17 mouse cellular contexts compared by ENCODE assay signal in genomic region chr8:125027211-125027610, GRCm38 (mm10). TPM values are rescaled to one million over a fixed set of nuclear protein-coding genes. Genes with fewer than 3 reads are reported as not detected.
A peak's percentile ranks its signal among the peaks of the same experiment; 100 is the strongest.
DNase-seq lines count a peak whose midpoint lies in the region; ATAC-seq lines count a peak whose summit lies in the region.
"Had no signal": no experiment of that assay in that cellular context is flagged by ENCODE, and none has a peak within 500 bp of the region (broad histone marks: within the 10 kb centered on the region; RNA-seq: fewer than 3 reads in every experiment).

No protein-coding gene starts in this region.

- H3K9me3 ChIP-seq in midbrain, embryonic 13.5 days, result no peaks in the 10 kb centered on the region
- no peaks in the 10 kb centered on the region for H3K9me3 ChIP-seq in midbrain, embryonic 11.5 days (ENCODE audit: control insufficient read depth, low read length)
- no peaks in the 10 kb centered on the region for H3K9me3 ChIP-seq in hindbrain, embryonic 16.5 days (ENCODE audit: control insufficient read depth, low read length)
- H3K9me3 ChIP-seq: forebrain, embryonic 15.5 days; liver, embryonic 15.5 days had no signal

- H3K36me3 ChIP-seq in midbrain, embryonic 13.5 days, result peaks cover 80% of the 10 kb centered on the region
- peaks cover 26% of the 10 kb centered on the region for H3K36me3 ChIP-seq in midbrain, embryonic 11.5 days (ENCODE audit: control insufficient read depth, insufficient read depth, low read length)
- peaks cover 32% of the 10 kb centered on the region for H3K36me3 ChIP-seq in hindbrain, embryonic 16.5 days (ENCODE audit: control insufficient read depth, insufficient read depth, low read length)

- H3K9ac ChIP-seq in midbrain, embryonic 13.5 days (replicated peaks), result no peak overlapping the region
- H3K9ac ChIP-seq in midbrain, embryonic 11.5 days (ENCODE audit: low read length), result no peak overlapping the region
- no peak overlapping the region for H3K9ac ChIP-seq in hindbrain, embryonic 16.5 days (ENCODE audit: low read depth, low read length)
- H3K9ac ChIP-seq: forebrain, embryonic 15.5 days; liver, embryonic 15.5 days had no signal

- no peaks in the 10 kb centered on the region for H3K27me3 ChIP-seq in midbrain, embryonic 13.5 days
- H3K27me3 ChIP-seq in midbrain, embryonic 11.5 days (ENCODE audit: control insufficient read depth, insufficient read depth, low read length), result no peaks in the 10 kb centered on the region
- H3K27me3 ChIP-seq in hindbrain, embryonic 16.5 days (replicated peaks; ENCODE audit: control insufficient read depth, insufficient read depth, low read length), result no peaks in the 10 kb centered on the region
- H3K27me3 ChIP-seq: forebrain, embryonic 15.5 days; liver, embryonic 15.5 days had no signal

- H3K27ac ChIP-seq in midbrain, embryonic 13.5 days, result peak overlapping the region; percentile 47; the same call in 1 of the 2 replicates
- no peak overlapping the region for H3K27ac ChIP-seq in midbrain, embryonic 11.5 days (ENCODE audit: low read depth, low read length)
- peak overlapping the region; percentile 53; the same call in 1 of the 2 replicates for H3K27ac ChIP-seq in hindbrain, embryonic 16.5 days (ENCODE audit: low read depth, low read length)
- H3K27ac ChIP-seq: forebrain, embryonic 15.5 days; liver, embryonic 15.5 days had no signal

- WGBS in midbrain, embryonic 13.5 days, result 81% methylated on average over 3 of the region's 3 CpGs
- 88% methylated on average over 3 of the region's 3 CpGs for WGBS in midbrain, embryonic 11.5 days
- WGBS in hindbrain, embryonic 16.5 days, result 31% methylated on average over 3 of the region's 3 CpGs

- no peak for ATAC-seq in midbrain, embryonic 13.5 days
- ATAC-seq in midbrain, embryonic 11.5 days (ENCODE audit: low FRiP score), result no peak
- ATAC-seq in hindbrain, embryonic 16.5 days, result no peak; the same call in 1 of the 2 replicates
- ATAC-seq: activated CD4-positive, CD25-positive, alpha-beta regulatory T cell, adult 4 months; forebrain, embryonic 15.5 days; intestine, postnatal 0 days; midbrain, embryonic 16.5 days had no signal

- no peaks in the 10 kb centered on the region for H3K4me1 ChIP-seq in midbrain, embryonic 13.5 days (replicated peaks)
- no peaks in the 10 kb centered on the region for H3K4me1 ChIP-seq in midbrain, embryonic 11.5 days (ENCODE audit: control insufficient read depth, insufficient read depth, low read length)
- peaks cover 5% of the 10 kb centered on the region for H3K4me1 ChIP-seq in hindbrain, embryonic 16.5 days (ENCODE audit: control insufficient read depth, insufficient read depth, low read depth, low read length)
- H3K4me1 ChIP-seq: forebrain, embryonic 15.5 days had no signal

- H3K4me2 ChIP-seq in midbrain, embryonic 13.5 days (replicated peaks), result no peak overlapping the region
- no peak overlapping the region for H3K4me2 ChIP-seq in midbrain, embryonic 11.5 days
- no peak overlapping the region for H3K4me2 ChIP-seq in hindbrain, embryonic 16.5 days (ENCODE audit: low read length)
- H3K4me2 ChIP-seq: forebrain, embryonic 15.5 days; liver, embryonic 15.5 days had no signal

- H3K4me3 ChIP-seq in midbrain, embryonic 13.5 days (replicated peaks), result no peak overlapping the region
- H3K4me3 ChIP-seq in midbrain, embryonic 11.5 days (ENCODE audit: low read depth, low read length), result no peak overlapping the region
- H3K4me3 ChIP-seq in hindbrain, embryonic 16.5 days (ENCODE audit: low read length), result no peak overlapping the region
- H3K4me3 ChIP-seq: forebrain, embryonic 15.5 days; liver, embryonic 15.5 days had no signal

- DNase-seq in heart, adult 11 months, result peak; percentile 55
- no peak for DNase-seq in heart, adult 8-10 months (ENCODE audit: low spot score)
- no peak for DNase-seq in midbrain, embryonic 11.5 days (ENCODE audit: low spot score, missing footprints)
- peak; percentile 53 for DNase-seq in brain, adult 2 months (ENCODE audit: low read depth, low spot score)
- DNase-seq in spleen, postnatal 14 days (ENCODE audit: low spot score in 2 of 2), result no peak
- DNase-seq: cerebellum, adult 9-11 months; gastrocnemius, postnatal 14 days; kidney, postnatal 25 days; lung, postnatal 36 days; thymus, adult 18-20 months had no signal

RNA-seq across cellular contexts. Expression of gene Tsnax, which starts 14.4 kb away (rescaled TPM):
- total RNA-seq in heart, adult 8-10 months (2022), result 10 to 100 TPM; 67.0 to 79.3 (median 73.4) TPM
- polyA plus RNA-seq in midbrain, embryonic 13.5 days (2015; fragmentation: Nextera tagmentation; extraction: Ambion mirVana), result 180 and 193 TPM in 2 replicates
- polyA plus RNA-seq in midbrain, embryonic 11.5 days (2014; fragmentation: Nextera tagmentation; extraction: Ambion mirVana), result 155 and 175 TPM in 2 replicates
- polyA plus RNA-seq in hindbrain, embryonic 16.5 days (2015; fragmentation: Nextera tagmentation; extraction: Ambion mirVana), result 210 and 220 TPM in 2 replicates

RNA-seq across cellular contexts. Expression of gene Disc1, which starts 26.8 kb away (rescaled TPM):
- total RNA-seq in heart, adult 8-10 months (2022), result 1 to 10 TPM in 2 of 4 experiments, under 1 TPM in 2; 0.87 to 1.8 (median 1.2) TPM
- polyA plus RNA-seq in midbrain, embryonic 13.5 days (2015; fragmentation: Nextera tagmentation; extraction: Ambion mirVana), result 1.00 and 1.3 TPM in 2 replicates
- 0.82 and 0.87 TPM in 2 replicates for polyA plus RNA-seq in midbrain, embryonic 11.5 days (2014; fragmentation: Nextera tagmentation; extraction: Ambion mirVana)
- polyA plus RNA-seq in hindbrain, embryonic 16.5 days (2015; fragmentation: Nextera tagmentation; extraction: Ambion mirVana), result 2.0 and 2.6 TPM in 2 replicates

Comparison
In these comparisons a context has a peak if more than half of its experiments do, and no peak if none do; other contexts are left out.
1. DNase-seq: peak in heart, adult 11 months (single experiment) and brain, adult 2 months (single experiment); none in heart, adult 8-10 months (single experiment), midbrain, embryonic 11.5 days (single experiment) and spleen, postnatal 14 days (0 of 2).